Mouse (Mus musculus): ENCODE results near the gene Ccdc13. TPM values are rescaled to one million over a fixed set of nuclear protein-coding genes. Genes with fewer than 3 reads are reported as not detected.

Gene Ccdc13
- polyA plus RNA-seq, 1 experiment from 2014 or later = 0.08 TPM

GRCm38 (mm10) chr9:121759091-121760081, 79.9 kb downstream of the Ccdc13 start, which contains the start of gene Zfp651:
Zfp651 (plus strand) TSS chr9:121759330.
- 1% methylated on average over 94 of the region's 97 CpGs for whole genome bisulfite sequencing
- H3K4me2 ChIP-seq = peak within 1 kb of the TSS; percentile 85
- peak within 1 kb of the TSS; percentile 94 for H3K9ac ChIP-seq
- no peaks in the 10 kb centered on the region for H3K9me3 ChIP-seq (replicated peaks)
- H3K4me3 ChIP-seq = peak within 1 kb of the TSS; percentile 85
- peaks cover 35% of the 10 kb centered on the region for H3K4me1 ChIP-seq (replicated peaks)
- H3K27ac ChIP-seq (ENCODE audit: poor library complexity, severe bottlenecking) = peak within 1 kb of the TSS; percentile 95
- ATAC-seq (ENCODE audit: insufficient number of reproducible peaks, low FRiP score) = peak; percentile 78
- no peaks in the 10 kb centered on the region for H3K27me3 ChIP-seq (replicated peaks)
- peaks cover 44% of the 10 kb centered on the region for H3K36me3 ChIP-seq

- WGBS = 52% methylated on average over 10 of the region's 10 CpGs
- Histone ChIP-seq H3K4me2 (peak overlapping the region; percentile 85), H3K4me3 (peak overlapping the region; percentile 85), H3K9ac (peak overlapping the region; percentile 94), H3K27ac (ENCODE audit: poor library complexity, severe bottlenecking) (peak overlapping the region; percentile 95; the same call in 1 of the 2 replicates), H3K4me1 (replicated peaks) (peaks cover 35% of the 10 kb centered on the region), H3K27me3 (replicated peaks) (no peaks in the 10 kb centered on the region), H3K36me3 (peaks cover 39% of the 10 kb centered on the region), H3K9me3 (replicated peaks) (no peaks in the 10 kb centered on the region)
- ATAC-seq (ENCODE audit: insufficient number of reproducible peaks, low FRiP score) = no peak
Measured at GRCm38 (mm10) chr9:121757835-121758814, 81.1 kb downstream of the Ccdc13 start.

- Histone ChIP-seq H3K36me3 (peaks cover 38% of the 10 kb centered on the region), H3K9me3 (replicated peaks) (no peaks in the 10 kb centered on the region), H3K27ac (ENCODE audit: poor library complexity, severe bottlenecking) (no peak overlapping the region), H3K4me2 (no peak overlapping the region), H3K9ac (no peak overlapping the region), H3K4me1 (replicated peaks) (peaks cover 35% of the 10 kb centered on the region), H3K27me3 (replicated peaks) (no peaks in the 10 kb centered on the region), H3K4me3 (no peak overlapping the region)
- 72% methylated on average over 3 of the region's 3 CpGs for WGBS
- no peak for ATAC-seq (ENCODE audit: insufficient number of reproducible peaks, low FRiP score)
Measured at GRCm38 (mm10) chr9:121757432-121757831, 81.8 kb downstream of the Ccdc13 start.

GRCm38 (mm10) chr9:121756785-121757184, 82.5 kb downstream of the Ccdc13 start:
- Histone ChIP-seq H3K27ac (ENCODE audit: poor library complexity, severe bottlenecking) (no peak overlapping the region), H3K27me3 (replicated peaks) (no peaks in the 10 kb centered on the region), H3K36me3 (peaks cover 42% of the 10 kb centered on the region), H3K9me3 (replicated peaks) (no peaks in the 10 kb centered on the region), H3K4me2 (no peak overlapping the region), H3K4me3 (no peak overlapping the region), H3K9ac (no peak overlapping the region), H3K4me1 (replicated peaks) (peaks cover 30% of the 10 kb centered on the region)
- no peak for ATAC-seq (ENCODE audit: insufficient number of reproducible peaks, low FRiP score)
- WGBS = 79% methylated on average over 3 of the region's 3 CpGs

- Histone ChIP-seq H3K4me1 (replicated peaks) (peaks cover 16% of the 10 kb centered on the region), H3K4me2 (no peak overlapping the region), H3K4me3 (no peak overlapping the region), H3K27me3 (replicated peaks) (no peaks in the 10 kb centered on the region), H3K9me3 (replicated peaks) (no peaks in the 10 kb centered on the region), H3K36me3 (peaks cover 63% of the 10 kb centered on the region), H3K9ac (no peak overlapping the region), H3K27ac (ENCODE audit: poor library complexity, severe bottlenecking) (no peak overlapping the region)
- 93% methylated on average over 3 of the region's 3 CpGs for WGBS
- ATAC-seq (ENCODE audit: insufficient number of reproducible peaks, low FRiP score) = no peak
Measured at GRCm38 (mm10) chr9:121754624-121755023, 84.6 kb downstream of the Ccdc13 start.

- 95% methylated on average over 9 of the region's 9 CpGs for WGBS
- ATAC-seq (ENCODE audit: insufficient number of reproducible peaks, low FRiP score) = no peak
- H3K27ac ChIP-seq (ENCODE audit: poor library complexity, severe bottlenecking) = no peak overlapping the region
Measured at GRCm38 (mm10) chr9:121752774-121753173, 86.5 kb downstream of the Ccdc13 start.

More at GRCm38 (mm10) chr9:121752774-121753173, 86.5 kb downstream of the Ccdc13 start:
- H3K4me3 ChIP-seq = no peak overlapping the region
- H3K9me3 ChIP-seq (replicated peaks) = no peaks in the 10 kb centered on the region
- H3K4me1 ChIP-seq (replicated peaks) = peaks cover 11% of the 10 kb centered on the region; the same call in 1 of the 2 replicates
- H3K4me2 ChIP-seq = no peak overlapping the region
- no peak overlapping the region for H3K9ac ChIP-seq
- H3K36me3 ChIP-seq = peaks cover 82% of the 10 kb centered on the region
- H3K27me3 ChIP-seq (replicated peaks) = no peaks in the 10 kb centered on the region

Other genes with a start within 250 kb of the Ccdc13 start
- gene Lyzl4, start 197.4 kb downstream of the Ccdc13 start, polyA plus RNA-seq (2016; fragmentation: Nextera tagmentation; extraction: Ambion mirVana) = not detected in 2 replicates
- gene Vipr1, start 196.7 kb downstream of the Ccdc13 start, polyA plus RNA-seq (2016; fragmentation: Nextera tagmentation; extraction: Ambion mirVana) = 0.15 and 0.21 TPM in 2 replicates
- gene Sec22c, start 134.0 kb downstream of the Ccdc13 start, polyA plus RNA-seq (2016; fragmentation: Nextera tagmentation; extraction: Ambion mirVana) = 5.8 and 6.2 TPM in 2 replicates
- gene Ss18l2, start 129.1 kb downstream of the Ccdc13 start, polyA plus RNA-seq (2016; fragmentation: Nextera tagmentation; extraction: Ambion mirVana) = 145 and 152 TPM in 2 replicates
- gene Nktr, start 120.3 kb downstream of the Ccdc13 start, polyA plus RNA-seq (2016; fragmentation: Nextera tagmentation; extraction: Ambion mirVana) = 53.6 and 61.4 TPM in 2 replicates
- gene Zfp651, start 80.1 kb downstream of the Ccdc13 start, polyA plus RNA-seq (2016; fragmentation: Nextera tagmentation; extraction: Ambion mirVana) = 12.5 and 14.9 TPM in 2 replicates
- gene Klhl40, start 61.9 kb downstream of the Ccdc13 start, polyA plus RNA-seq (2016; fragmentation: Nextera tagmentation; extraction: Ambion mirVana) = 0.73 and 1.1 TPM in 2 replicates
- 5.3 and 5.7 TPM in 2 replicates for gene Hhatl, start 47.0 kb downstream of the Ccdc13 start, polyA plus RNA-seq (2016; fragmentation: Nextera tagmentation; extraction: Ambion mirVana)
- 237 and 257 TPM in 2 replicates for gene Higd1a, start 18.9 kb upstream of the Ccdc13 start, polyA plus RNA-seq (2016; fragmentation: Nextera tagmentation; extraction: Ambion mirVana)
- gene Ackr2, start 58.9 kb upstream of the Ccdc13 start, polyA plus RNA-seq (2016; fragmentation: Nextera tagmentation; extraction: Ambion mirVana) = 0.09 and 0.32 TPM in 2 replicates
- gene Cyp8b1, start 76.8 kb upstream of the Ccdc13 start, polyA plus RNA-seq (2016; fragmentation: Nextera tagmentation; extraction: Ambion mirVana) = not detected in 2 replicates
- gene Fam198a, start 111.5 kb upstream of the Ccdc13 start, polyA plus RNA-seq (2016; fragmentation: Nextera tagmentation; extraction: Ambion mirVana) = 0.68 and 1.00 TPM in 2 replicates
- gene Pomgnt2, start 157.6 kb upstream of the Ccdc13 start, polyA plus RNA-seq (2016; fragmentation: Nextera tagmentation; extraction: Ambion mirVana) = 14.3 and 14.7 TPM in 2 replicates

All from heart, embryonic 12.5 days (tissue).